Mouse (Mus musculus) brain, embryonic 18.5 days (tissue): Measurements from ENCODE around the gene Gm28053.
"Not testable (repeated sequence)": the region's sequence is repeated elsewhere in the genome, so short reads cannot be mapped to it uniquely, and the experiment has no call there.

ENCODE experiments used
- DNase-seq: peaks from one replicate; pipeline ENCODE4 v3.0.0-alpha.2; 2012; ENCODE audit warnings: low read depth, low spot score

Gm28053 gene

GRCm38 (mm10) chr6:48718455-48718854, at the start of gene Gm28053, which contains the start of gene Gimap7:
Gene Gm28053 (plus strand): TSS chr6:48718607.
Gene Gimap7 (plus strand): TSS chr6:48718621.
- no peak for DNase-seq

GRCm38 (mm10) chr6:48669446-48669969, 48.9 kb upstream of the Gm28053 start:
- no peak for DNase-seq

GRCm38 (mm10) chr6:48674291-48675058, 43.9 kb upstream of the Gm28053 start:
- no peak for DNase-seq

GRCm38 (mm10) chr6:48675400-48675930, 42.9 kb upstream of the Gm28053 start:
- no peak for DNase-seq

GRCm38 (mm10) chr6:48675931-48676859, 42.2 kb upstream of the Gm28053 start, which contains the start of gene Gimap9:
Gene Gimap9 (plus strand): TSS chr6:48676129.
- DNase-seq, result no peak

GRCm38 (mm10) chr6:48676860-48677415, 41.5 kb upstream of the Gm28053 start:
- no peak for DNase-seq

GRCm38 (mm10) chr6:48677492-48678345, 40.7 kb upstream of the Gm28053 start:
- no peak for DNase-seq

GRCm38 (mm10) chr6:48678391-48678790, 40.0 kb upstream of the Gm28053 start:
- DNase-seq, result no peak

- DNase-seq, result no peak
Measured at GRCm38 (mm10) chr6:48679701-48680100, 38.7 kb upstream of the Gm28053 start.

- no peak for DNase-seq
Measured at GRCm38 (mm10) chr6:48680421-48680820, 38.0 kb upstream of the Gm28053 start.

- DNase-seq, result no peak
Measured at GRCm38 (mm10) chr6:48681472-48682090, 36.8 kb upstream of the Gm28053 start.

- no peak for DNase-seq
Measured at GRCm38 (mm10) chr6:48682271-48682670, 36.1 kb upstream of the Gm28053 start.

GRCm38 (mm10) chr6:48683263-48683821, 35.1 kb upstream of the Gm28053 start:
- not testable (repeated sequence) for DNase-seq

GRCm38 (mm10) chr6:48684319-48684718, 34.1 kb upstream of the Gm28053 start, which contains the start of gene Gimap4:
Gene Gimap4 (plus strand): TSS chr6:48684549.
- no peak for DNase-seq

GRCm38 (mm10) chr6:48684806-48685205, 33.6 kb upstream of the Gm28053 start:
- DNase-seq, result no peak

- no peak for DNase-seq
Measured at GRCm38 (mm10) chr6:48685251-48685650, 33.2 kb upstream of the Gm28053 start.

- DNase-seq, result no peak
Measured at GRCm38 (mm10) chr6:48685694-48686665, 32.4 kb upstream of the Gm28053 start.

GRCm38 (mm10) chr6:48687077-48687476, 31.3 kb upstream of the Gm28053 start:
- no peak for DNase-seq
